Mouse (Mus musculus): ENCODE measurements at regions not wholly inside any gene's neighbourhood (a gene's known extent, or its start where the extent isn't known, plus 50 kb on each side); places are given as distances from the start of the nearest gene placed in this dataset.
"Not testable (repeated sequence)": the region's sequence is repeated elsewhere in the genome, so short reads cannot be mapped to it uniquely, and the experiment has no call there.

DNA sequence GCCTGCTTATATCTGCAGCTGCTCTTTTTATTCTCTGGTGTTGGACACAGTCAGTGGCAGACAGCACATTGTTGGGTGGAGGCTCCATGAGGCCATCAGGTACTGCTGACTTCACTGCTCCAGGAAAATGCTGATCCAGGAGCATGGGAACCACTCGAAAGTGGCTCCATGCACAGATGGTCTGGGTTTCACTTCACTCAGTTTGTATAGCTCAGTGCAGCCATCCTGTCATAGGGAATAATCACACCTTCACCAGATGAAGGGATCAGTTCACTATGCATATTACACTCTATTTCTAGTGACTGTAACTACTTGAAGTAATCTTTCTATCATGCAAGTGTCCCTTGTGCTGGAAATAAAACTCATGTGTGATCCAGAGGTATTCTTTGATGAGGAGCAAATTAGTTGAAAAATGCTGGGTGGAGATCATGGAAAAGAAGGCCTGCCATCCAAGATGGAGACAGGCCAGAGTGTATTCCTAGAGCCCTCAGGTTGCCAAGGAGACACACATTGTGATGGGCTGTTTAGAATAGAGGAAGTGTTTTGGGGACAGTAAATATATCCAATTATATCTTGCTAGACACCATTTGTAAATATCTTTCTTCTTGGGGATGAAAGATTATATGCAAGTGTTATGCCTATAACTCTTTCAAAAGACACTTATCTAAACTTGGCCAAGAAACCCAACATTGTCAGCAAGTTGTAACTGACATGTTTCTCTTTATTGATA, 103.7 kb upstream of the Arhgap42 start:
- in situ Hi-C loops (cut with MseI, MboI), result no loop called here

DNA sequence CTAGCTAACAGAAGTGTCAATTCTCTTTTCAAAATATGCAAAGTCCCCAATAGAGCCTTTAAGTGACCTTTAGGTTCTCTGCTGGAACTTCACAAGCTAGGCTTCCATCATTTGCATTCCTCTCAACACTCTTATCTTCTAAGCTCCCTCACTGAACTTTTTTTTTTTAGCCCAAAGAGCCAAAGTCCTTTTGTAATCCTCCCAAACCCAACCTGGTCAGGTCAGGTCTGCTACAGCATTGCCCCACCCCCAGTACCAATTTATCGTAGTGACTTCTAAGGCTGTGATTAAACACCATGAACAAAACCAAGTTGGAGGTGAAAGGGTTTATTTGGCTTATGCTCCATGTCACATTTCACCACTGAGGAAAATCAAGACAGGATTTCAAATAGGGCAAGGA, 79.7 kb upstream of the Arhgap42 start:
- in situ Hi-C loops (cut with MseI, MboI), result no loop called here

DNA sequence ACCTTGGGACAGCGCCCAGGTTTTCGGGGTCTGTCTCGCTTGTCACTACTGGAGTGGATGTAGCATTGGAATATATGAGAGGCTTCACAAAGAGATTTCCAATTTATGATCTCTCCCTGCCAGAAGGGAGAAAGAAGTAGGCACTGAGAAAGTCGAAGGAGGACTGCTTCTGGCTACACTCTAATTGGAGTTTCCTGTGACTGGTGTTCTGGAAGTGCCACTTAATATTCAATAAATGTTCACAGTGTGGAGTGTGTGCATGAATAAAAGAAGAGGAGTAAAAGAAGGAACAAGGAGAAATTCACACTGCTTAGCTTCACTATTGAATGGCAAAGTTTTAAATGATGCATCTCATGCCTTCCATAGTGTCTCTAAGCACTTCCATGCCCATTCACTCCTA, 77.1 kb upstream of the Arhgap42 start:
- in situ Hi-C loops (cut with MseI, MboI), result no loop called here

DNA sequence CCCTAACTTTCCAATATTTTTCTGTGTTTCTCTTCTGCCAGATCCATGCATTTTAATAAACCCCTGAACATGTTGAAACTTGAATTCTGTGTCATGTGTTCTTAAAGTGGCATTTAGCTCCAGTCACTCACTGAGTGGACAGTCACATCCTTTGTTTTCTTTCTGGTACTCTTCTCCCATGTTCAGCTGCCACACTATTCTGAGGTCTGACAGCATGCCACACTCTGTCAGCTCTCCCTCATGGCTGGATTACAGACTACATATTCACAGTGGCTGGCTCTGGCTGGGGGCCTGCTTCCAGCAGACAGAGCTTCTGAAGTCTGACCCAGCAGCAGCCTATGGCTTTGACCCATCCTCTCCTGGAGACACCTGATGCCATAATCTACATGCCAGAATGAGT, 73.4 kb upstream of the Arhgap42 start:
- in situ Hi-C loops (cut with MseI, MboI), result no loop called here

DNA sequence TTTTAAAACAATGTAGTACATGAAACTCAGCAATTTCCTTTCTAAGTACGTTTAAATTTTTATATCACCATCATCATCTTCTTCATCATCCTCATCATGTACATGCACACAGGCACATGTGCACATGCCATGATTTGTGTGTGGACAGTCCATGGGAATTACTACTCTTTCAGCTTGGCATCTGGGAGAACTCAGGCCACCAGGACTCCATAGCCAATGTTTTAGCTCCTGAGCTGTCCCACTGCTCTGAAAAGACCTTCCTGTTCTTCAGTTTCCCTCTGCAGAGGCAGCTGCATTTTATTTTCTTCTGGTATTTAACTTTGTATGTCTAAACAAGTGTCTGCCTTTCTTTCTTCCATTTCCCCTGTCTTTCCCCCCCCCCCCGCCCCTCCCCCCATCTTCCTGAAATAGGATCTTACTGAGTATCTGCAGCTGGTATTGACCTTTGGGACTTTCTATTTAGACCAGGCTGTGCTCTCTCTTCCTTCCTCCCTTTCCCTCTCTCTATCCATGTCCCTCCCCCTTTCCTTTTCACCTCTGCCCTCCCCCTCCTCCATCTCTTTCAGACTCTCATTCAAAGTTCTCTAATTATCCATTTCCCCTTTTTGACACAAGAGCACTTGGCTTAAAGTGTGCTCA, 72.8 kb upstream of the Arhgap42 start:
- in situ Hi-C loops (cut with MseI, MboI), result no loop called here

DNA sequence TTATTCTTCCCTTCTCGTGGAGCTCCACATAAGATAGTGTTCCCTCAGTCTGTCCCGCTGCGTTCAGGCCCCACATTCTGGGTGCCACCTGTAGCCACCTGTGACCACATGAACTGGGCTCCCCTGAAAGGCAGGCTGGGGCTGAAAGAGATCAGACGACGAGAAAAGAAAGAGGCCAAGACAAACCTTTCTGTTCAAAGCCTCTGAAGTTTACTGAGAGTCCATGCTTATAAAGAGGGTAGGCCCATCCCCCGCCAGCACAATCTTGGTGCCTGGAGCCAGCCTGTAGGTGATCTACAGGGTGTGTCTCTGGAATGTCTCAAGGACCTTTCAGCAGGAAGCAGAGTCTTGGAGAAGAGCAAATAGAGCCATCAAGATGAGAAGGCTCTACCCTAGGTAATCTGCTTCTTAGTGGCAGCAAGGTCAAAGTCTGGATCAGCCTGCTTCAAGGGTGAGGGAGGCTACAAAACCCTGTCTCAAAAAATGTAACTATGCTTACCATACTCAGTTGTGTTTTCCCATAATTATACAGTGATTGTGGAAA, 72.2 kb upstream of the Arhgap42 start:
- in situ Hi-C loops (cut with MseI, MboI), result not testable (repeated sequence)

DNA sequence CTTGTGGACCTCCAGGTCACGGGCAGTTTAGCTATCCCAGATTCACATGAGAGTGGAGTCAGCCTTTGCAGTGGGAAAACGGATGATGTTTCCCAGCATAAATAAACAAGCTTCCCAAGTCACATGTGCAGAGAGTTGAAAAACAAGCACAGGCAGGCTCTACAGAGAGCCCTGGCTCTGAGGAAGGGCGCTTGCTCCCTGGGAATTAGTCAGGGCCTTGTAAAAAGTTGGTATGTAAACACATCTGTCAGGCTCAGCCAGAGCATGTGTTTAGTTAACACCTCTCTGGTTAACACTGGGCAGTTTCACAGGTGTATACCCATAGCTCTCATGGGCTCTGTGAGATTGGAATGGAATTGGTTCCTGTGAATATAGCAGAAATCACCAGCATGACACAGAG, 51.9 kb upstream of the Arhgap42 start:
- in situ Hi-C loops (cut with MseI, MboI), result no loop called here

DNA sequence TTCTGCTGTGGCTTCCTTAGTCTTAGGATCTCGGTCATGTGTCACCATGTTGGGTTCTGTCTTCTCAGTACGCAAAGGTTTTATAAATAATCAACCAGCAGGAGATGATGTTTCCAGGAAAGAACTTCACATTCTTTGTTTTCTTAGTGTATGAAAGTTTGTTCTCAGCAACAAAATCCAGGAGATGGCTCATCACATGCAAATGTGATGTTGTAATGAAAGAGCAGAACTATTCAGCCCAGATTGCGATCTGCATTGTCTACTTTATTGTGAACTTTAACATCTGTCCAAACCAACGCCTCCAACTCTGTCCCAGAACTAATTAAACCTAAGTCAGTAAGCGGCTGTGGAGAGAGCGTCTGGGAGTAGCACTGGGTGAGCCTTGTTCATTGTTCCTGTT, 50.7 kb upstream of the Arhgap42 start:
- in situ Hi-C loops (cut with MseI, MboI), result no loop called here

All from mouse trophoblast stem cell (cell line).